Mouse (Mus musculus) limb, embryonic 11.5 days (tissue): ENCODE data around the gene Dspp. TPM values are rescaled to one million over a fixed set of nuclear protein-coding genes. Genes with fewer than 3 reads are reported as not detected.

Source experiments
- ATAC-seq: fragments of 200-750 bp; cut with Nextera tagmentation; 2 replicates; pipeline ENCODE4 v1.8.0; 2017; ENCODE audit warnings: low read depth; ENCODE audit not compliant: insufficient number of reproducible peaks, low FRiP score, low TSS enrichment
- DNase-seq: peaks from one replicate; pipeline ENCODE4 v3.0.0-alpha.2; 2015; ENCODE audit warnings: low spot score
- H3K27ac ChIP-seq: fragments of 300-500 bp; sonication (generic); replicated peaks from 2 replicates; pipeline ENCODE4 v1.5.1; 2014; ENCODE audit warnings: low read depth, mild to moderate bottlenecking, low read length
- H3K27me3 ChIP-seq: fragments of 300-500 bp; sonication (generic); 2 replicates; pipeline ENCODE4 v1.6.1; 2014; ENCODE audit warnings: mild to moderate bottlenecking, low read length, mixed read lengths; ENCODE audit not compliant: control insufficient read depth, insufficient read depth
- H3K36me3 ChIP-seq: fragments of 300-500 bp; sonication (generic); 2 replicates; pipeline ENCODE4 v1.6.1; 2014; ENCODE audit warnings: mild to moderate bottlenecking, low read length, moderate library complexity, mixed read lengths; ENCODE audit not compliant: control insufficient read depth, insufficient read depth
- H3K4me1 ChIP-seq: fragments of 300-500 bp; sonication (generic); 2 replicates; pipeline ENCODE4 v1.6.1; 2014; ENCODE audit warnings: low read length, mixed read lengths; ENCODE audit not compliant: control insufficient read depth, insufficient read depth
- H3K4me2 ChIP-seq: fragments of 300-500 bp; sonication (generic); 2 replicates; pipeline ENCODE4 v1.6.1; 2014; ENCODE audit warnings: low read depth, mild to moderate bottlenecking, moderate library complexity; ENCODE audit not compliant: severe bottlenecking
- H3K4me3 ChIP-seq: fragments of 300-500 bp; sonication (generic); 2 replicates; pipeline ENCODE4 v1.5.1; 2014; ENCODE audit warnings: low read depth, low read length
- H3K9ac ChIP-seq: fragments of 300-500 bp; sonication (generic); 2 replicates; pipeline ENCODE4 v1.6.1; 2014; ENCODE audit warnings: mild to moderate bottlenecking, low read length
- H3K9me3 ChIP-seq: fragments of 300-500 bp; sonication (generic); 2 replicates; pipeline ENCODE4 v1.6.1; 2016; ENCODE audit warnings: low read length; ENCODE audit not compliant: control insufficient read depth
- WGBS: fragments of 180-500 bp; shearing (Covaris S2); extraction: QIAGEN DNeasy Blood & Tissue Kit; methylation state at CpG from one replicate; pipeline ENCODE4 v1.1.7; 2014; 5-methylcytosine and 5-hydroxymethylcytosine counted together
- polyA plus RNA-seq: library from polyadenylated mRNA; unstranded; fragments of >200 nt; fragmentation: Nextera tagmentation; extraction: Ambion mirVana; gene quantifications from 2 replicates; pipeline ENCODE4 v1.2.1, GENCODE M21; 2014

Dspp gene
- polyA plus RNA-seq, 1 experiment from 2014 or later: not detected

DNA sequence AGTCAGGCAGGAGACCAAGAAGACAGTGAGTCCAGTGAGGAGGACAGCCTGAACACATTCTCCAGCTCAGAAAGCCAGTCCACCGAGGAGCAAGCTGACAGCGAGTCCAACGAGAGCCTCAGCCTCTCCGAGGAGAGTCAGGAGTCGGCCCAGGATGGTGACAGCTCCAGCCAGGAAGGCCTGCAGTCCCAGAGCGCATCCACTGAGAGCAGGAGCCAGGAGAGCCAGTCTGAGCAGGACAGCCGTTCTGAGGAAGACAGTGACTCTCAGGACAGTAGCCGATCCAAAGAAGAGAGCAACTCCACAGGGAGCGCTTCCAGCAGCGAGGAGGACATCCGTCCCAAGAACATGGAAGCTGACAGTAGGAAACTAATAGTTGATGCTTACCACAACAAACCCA, 42.0 kb downstream of the Dspp start:
- ATAC-seq: no peak
- 81% methylated on average over 11 of the region's 11 CpGs for WGBS
- DNase-seq: no peak
- H3K27me3 ChIP-seq: no peaks in the 10 kb centered on the region
- H3K4me1 ChIP-seq: no peaks in the 10 kb centered on the region
- H3K9ac ChIP-seq: no peak overlapping the region
- H3K9me3 ChIP-seq: no peaks in the 10 kb centered on the region
- H3K4me3 ChIP-seq: no peak overlapping the region
- no peak overlapping the region for H3K27ac ChIP-seq
- no peaks in the 10 kb centered on the region for H3K36me3 ChIP-seq
- H3K4me2 ChIP-seq: no peak overlapping the region

- no peak overlapping the region for H3K4me2 ChIP-seq
- no peaks in the 10 kb centered on the region for H3K27me3 ChIP-seq
- H3K27ac ChIP-seq: no peak overlapping the region
- H3K36me3 ChIP-seq: no peaks in the 10 kb centered on the region
- no peaks in the 10 kb centered on the region for H3K9me3 ChIP-seq
- H3K9ac ChIP-seq: no peak overlapping the region
- no peak overlapping the region for H3K4me3 ChIP-seq
- peak; percentile 42 for DNase-seq
- WGBS: 30% methylated on average over 5 of the region's 5 CpGs
- H3K4me1 ChIP-seq: no peaks in the 10 kb centered on the region
- ATAC-seq: no peak
Observed at GRCm38 (mm10) chr5:104218926-104219325, 48.4 kb downstream of the Dspp start.

DNA sequence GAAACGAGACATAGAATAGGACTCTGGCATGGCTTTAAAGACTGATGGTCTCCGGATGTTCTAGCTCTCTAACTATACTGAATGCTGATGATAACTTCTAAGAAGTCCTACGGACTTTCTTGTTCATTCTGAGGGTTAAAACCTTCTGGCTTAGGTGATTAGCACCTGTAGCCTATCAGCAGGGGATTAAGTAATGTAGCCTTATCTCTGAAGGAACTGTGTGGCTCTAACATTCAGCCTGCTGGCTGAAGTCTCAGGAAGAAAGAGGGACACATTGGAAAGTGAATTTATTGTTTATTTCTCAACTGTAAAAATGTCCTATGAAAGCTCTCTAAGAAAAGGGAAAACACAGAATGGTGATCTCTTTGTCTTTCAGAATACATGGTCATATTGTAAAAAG, 53.8 kb downstream of the Dspp start:
- no peak for DNase-seq
- Histone ChIP-seq H3K4me1 (no peaks in the 10 kb centered on the region), H3K9me3 (no peaks in the 10 kb centered on the region), H3K4me3 (no peak overlapping the region), H3K27ac (no peak overlapping the region), H3K27me3 (no peaks in the 10 kb centered on the region), H3K4me2 (no peak overlapping the region), H3K9ac (no peak overlapping the region), H3K36me3 (no peaks in the 10 kb centered on the region)
- 51% methylated on average over 3 of the region's 3 CpGs for WGBS
- ATAC-seq: no peak

DNA sequence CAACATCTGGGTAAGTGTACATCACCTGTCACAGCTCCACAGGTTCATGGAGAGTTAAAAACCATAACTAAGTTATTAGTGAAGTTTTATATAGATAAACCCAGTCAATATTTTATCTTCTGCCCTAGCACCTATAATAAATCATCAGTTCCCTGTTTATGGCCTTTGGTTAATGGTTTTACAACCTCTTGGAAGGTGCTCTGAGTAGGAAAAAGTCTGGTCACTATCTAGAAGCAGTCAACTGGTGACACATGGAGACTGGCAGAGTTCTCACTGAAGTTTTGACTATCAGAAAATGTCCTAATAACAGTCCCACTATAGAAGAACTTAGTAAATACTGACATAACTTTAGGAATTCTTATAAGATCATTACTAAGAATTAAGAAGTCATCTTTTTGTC, 54.2 kb downstream of the Dspp start:
- no peak for DNase-seq
- H3K4me2 ChIP-seq: no peak overlapping the region
- no peak overlapping the region for H3K4me3 ChIP-seq
- no peak for ATAC-seq
- H3K27me3 ChIP-seq: no peaks in the 10 kb centered on the region
- H3K4me1 ChIP-seq: no peaks in the 10 kb centered on the region
- H3K9ac ChIP-seq: no peak overlapping the region
- no peaks in the 10 kb centered on the region for H3K36me3 ChIP-seq
- H3K9me3 ChIP-seq: no peaks in the 10 kb centered on the region
- H3K27ac ChIP-seq: no peak overlapping the region

DNA sequence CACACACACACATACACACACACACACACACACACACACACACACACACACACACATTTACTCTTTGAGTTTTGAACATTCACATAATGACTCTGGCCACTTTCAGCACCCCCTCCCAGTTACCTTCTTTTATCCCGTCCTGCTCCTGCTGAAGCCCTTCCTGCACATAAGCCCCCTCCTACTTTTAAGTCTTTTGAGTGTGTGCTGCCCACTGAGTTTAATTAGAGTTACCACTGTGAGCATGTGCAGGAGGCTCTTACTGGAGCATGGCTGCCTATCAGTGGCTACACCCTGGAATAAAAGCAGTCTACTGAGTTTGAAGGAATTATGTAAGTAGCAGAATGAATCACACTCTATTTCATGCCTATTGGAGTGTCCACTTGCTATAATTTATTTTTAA, 58.0 kb downstream of the Dspp start:
- H3K4me3 ChIP-seq: no peak overlapping the region
- no peaks in the 10 kb centered on the region for H3K27me3 ChIP-seq
- H3K9ac ChIP-seq: no peak overlapping the region
- no peak overlapping the region for H3K27ac ChIP-seq
- no peak for ATAC-seq
- DNase-seq: peak; percentile 27
- 11% methylated on average over 1 of the region's 1 CpGs for WGBS
- no peaks in the 10 kb centered on the region for H3K4me1 ChIP-seq
- H3K36me3 ChIP-seq: no peaks in the 10 kb centered on the region
- no peaks in the 10 kb centered on the region for H3K9me3 ChIP-seq
- H3K4me2 ChIP-seq: no peak overlapping the region

Other genes starting within 250 kb of the Dspp start
- not detected in 2 replicates for gene Hsd17b13, start 193.3 kb upstream of the Dspp start, polyA plus RNA-seq
- 2.5 and 2.6 TPM in 2 replicates for gene Hsd17b11, start 148.8 kb upstream of the Dspp start, polyA plus RNA-seq
- 66.4 and 67.7 TPM in 2 replicates for gene Nudt9, start 124.4 kb upstream of the Dspp start, polyA plus RNA-seq
- gene Gm17660, start 93.1 kb upstream of the Dspp start, polyA plus RNA-seq: not detected in 2 replicates
- 20.5 and 21.8 TPM in 2 replicates for gene Sparcl1, start 57.0 kb upstream of the Dspp start, polyA plus RNA-seq
- gene Dmp1, start 31.9 kb downstream of the Dspp start, polyA plus RNA-seq: not detected in 2 replicates
- not detected in 2 replicates for gene Ibsp, start 128.5 kb downstream of the Dspp start, polyA plus RNA-seq
- gene Mepe, start 154.6 kb downstream of the Dspp start, polyA plus RNA-seq: not detected in 2 replicates